Mouse (Mus musculus): ENCODE data around the gene Sav1.
A peak's percentile ranks its signal among the peaks of the same experiment; 100 is the strongest.

Sav1 gene

DNA sequence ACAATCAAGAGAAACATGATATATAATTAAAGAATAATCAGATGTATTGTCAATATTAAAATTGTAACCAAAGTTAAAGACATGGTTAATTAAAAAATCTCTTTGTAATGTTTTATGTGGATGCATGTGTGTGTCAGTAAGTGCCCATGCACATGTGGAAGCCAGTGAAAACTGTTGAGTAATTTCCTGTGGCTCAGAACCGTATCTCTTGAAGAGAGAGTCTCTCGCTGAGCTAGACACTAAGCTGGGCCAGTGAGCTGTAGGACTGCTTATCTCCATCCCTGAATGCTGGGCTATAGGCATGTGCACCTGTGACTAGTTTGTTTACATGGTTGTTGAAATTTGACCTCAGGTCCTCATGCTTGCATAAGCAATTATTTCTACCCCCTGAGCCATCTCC is 29.4 kb downstream of the Sav1 start:
- DNase-seq (ENCODE audit: low spot score in 2 of 2) = no peak

DNA sequence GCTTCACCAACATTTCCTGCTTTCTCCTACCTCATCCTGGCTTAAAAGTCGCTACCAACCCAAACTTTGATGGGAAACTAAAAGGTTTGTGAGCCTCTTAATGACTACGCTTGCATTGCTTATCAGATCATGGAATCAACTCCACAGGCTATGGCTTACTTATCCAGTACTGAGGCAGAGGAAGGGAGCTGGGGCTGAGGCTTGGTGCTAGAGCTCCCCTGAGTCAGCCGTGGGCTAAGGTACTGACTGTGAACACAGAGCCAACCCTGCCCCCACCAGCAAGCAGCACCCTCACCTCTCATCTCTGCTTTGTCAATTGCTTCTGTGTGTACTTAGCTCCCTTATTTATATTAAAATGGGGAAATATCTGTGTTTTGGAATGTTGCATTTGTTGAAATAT is 39.3 kb downstream of the Sav1 start:
- DNase-seq (ENCODE audit: low spot score in 2 of 2) = no peak

DNA sequence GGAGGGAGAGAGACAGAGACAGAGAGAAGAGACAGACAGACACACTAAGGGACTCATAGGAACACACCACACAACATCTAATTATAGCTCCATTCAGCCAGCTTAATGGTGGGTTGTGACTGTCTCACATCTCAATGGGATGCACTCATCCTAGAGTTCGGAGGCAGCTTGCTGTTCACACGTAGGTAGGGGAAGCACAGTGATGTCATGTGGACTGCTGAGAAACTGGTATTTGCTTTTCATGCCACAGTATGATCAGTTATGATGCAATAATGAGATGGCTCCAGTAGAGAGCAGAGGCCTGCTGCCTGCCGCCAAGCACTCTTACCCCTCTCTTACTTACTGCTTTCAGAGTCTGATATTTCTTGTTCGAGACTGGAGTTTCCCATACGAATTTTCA is 40.9 kb downstream of the Sav1 start:
- DNase-seq (ENCODE audit: low spot score in 2 of 2) = no peak

DNA sequence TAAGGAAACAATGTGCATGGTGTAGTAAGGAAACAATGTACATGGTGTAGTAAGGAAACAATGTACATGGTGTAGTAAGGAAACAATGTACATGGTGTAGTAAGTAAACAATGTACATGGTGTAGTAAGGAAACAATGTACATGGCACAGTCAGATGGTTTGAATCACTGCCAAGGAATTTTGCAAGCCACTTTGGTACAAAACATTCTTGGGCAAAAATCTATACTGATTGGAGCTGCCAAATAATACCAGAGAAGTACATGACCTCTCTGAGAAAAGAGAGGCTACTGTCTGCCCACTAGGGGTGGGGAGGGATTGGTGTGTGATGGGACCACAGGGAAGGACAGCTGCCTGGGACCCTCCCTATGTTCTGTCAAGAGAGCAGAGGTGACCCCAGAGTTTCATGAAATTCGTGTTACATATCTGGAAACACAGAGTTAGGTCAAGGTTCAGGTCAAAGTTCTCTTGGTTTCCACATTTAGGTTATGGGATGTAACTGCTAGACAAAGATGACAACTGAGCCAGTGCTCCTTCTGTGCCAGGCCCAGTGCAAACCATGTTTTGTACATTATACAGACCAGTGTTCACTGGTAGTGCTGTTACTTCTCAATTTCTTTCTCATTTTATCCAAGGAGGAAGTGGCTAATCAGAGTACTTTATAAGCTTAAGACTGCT is 45.0 kb downstream of the Sav1 start:
- no peak for DNase-seq (ENCODE audit: low spot score in 2 of 2)

DNA sequence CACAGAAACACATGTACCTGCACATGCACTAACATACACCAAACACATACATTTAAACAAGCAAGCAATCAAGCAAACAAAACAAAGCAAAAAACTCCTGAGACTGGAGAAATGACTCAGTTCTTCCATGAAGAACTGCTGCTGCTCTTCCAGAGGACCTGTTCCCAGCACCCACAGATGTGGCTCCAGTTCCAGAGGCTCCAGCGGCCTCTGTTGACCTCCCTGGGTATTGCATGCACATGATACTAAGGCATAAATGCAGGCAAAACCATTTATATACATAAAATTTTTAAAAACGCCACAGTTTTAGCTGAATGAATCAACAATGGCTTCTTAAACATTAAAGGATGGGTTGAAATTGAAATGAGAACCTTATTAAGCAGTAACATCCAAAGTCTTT is 47.5 kb downstream of the Sav1 start:
- DNase-seq (ENCODE audit: low spot score in 2 of 2) = no peak

DNA sequence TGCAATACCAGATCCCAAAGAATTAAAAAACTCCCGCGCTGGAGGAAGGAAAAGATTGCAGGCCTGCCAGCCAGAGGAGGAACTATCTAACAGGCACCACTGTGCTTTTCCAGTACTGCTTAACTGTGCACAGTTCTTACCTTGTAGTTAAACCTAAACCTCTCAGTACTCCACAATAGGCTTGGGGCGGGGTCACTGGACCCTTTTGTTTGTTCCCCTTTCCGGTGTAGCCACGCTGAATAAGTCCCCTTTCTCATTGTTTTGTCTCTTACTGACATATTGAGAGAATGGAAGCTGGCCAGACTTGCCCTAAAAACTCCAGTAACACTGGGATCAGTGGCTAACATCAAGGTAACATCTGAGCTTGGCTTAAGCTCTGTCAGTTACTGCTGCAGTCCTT is 49.1 kb downstream of the Sav1 start:
- DNase-seq (ENCODE audit: low spot score in 2 of 2) = no peak

DNA sequence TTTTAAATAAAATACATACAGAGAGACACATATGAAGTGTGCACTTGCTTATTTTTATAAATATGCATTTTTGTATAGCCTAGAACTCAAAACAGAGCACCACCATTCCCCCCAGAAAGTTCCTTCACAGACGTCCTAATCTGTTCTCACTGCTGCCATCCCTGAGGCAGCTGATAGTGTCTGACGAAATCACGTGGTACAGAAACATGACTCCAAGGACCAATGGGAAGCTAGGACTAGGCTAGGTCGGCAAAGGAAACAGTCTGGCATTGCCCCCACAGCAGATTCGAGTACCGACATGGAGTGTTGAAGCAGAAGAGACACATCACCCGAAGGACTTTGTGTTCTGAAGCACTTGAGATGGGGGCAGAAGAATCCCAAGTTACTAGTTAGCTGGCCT is 60.1 kb downstream of the Sav1 start:
- no peak for DNase-seq (ENCODE audit: low spot score in 2 of 2)

DNA sequence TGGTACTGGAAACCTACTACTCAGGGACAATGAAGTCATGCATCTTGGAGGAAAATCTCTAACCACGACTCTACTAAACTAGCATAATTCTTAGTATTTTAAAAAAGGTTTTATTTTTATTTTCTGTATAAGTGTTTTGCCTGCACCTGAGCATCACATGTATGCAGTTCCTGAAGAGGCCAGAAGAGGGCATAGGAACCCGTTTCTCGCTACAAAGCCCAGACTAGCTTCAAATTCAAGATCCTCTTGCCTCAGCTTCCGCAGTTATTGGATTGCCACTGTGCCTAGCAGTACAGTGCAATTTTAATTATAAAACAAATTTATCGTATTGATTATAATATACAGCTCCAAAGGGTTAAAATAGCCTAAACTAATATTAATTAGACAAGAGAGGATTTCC is 62.8 kb downstream of the Sav1 start:
- DNase-seq (ENCODE audit: low spot score in 2 of 2) = peak in 1 of 2 experiments; percentile 29

DNA sequence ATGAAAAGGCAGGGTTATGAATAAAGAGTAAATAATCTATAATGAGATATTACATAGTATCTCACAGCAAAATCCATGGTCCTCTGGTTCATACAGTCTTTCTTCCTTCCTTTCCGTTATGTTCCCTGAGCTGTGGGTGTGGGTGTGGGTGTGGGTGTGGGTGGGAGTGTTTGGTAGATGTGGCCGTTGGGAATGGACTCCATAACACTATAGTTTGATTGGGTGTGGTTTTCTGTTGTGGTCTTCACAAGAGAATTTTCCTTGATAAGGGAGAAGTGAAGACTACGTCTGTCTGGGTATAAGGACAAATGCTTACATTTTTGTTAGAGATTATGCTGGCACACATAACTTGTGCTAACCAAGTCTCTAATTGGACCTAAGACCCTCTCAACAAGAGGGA is 63.2 kb downstream of the Sav1 start:
- DNase-seq (ENCODE audit: low spot score in 2 of 2) = no peak

DNA sequence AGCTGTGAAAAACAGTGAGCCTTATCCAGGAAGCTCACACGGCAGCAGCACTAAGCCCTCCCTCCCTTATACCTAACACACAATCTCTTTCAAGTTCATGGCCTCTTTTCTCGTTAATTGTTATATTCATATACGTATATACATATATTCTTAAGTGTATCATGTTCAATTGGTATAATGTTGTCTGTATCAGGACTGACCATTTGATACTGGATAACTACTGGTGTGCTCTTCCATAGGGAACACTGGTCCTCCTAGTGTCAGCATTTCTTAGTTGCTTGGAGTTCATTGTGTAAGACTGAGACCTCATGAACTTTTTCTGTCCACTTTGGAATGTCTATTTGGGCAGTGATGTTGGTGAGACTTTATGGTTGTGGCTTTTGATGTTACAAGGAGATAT is 63.7 kb downstream of the Sav1 start:
- DNase-seq (ENCODE audit: low spot score in 2 of 2) = no peak

DNA sequence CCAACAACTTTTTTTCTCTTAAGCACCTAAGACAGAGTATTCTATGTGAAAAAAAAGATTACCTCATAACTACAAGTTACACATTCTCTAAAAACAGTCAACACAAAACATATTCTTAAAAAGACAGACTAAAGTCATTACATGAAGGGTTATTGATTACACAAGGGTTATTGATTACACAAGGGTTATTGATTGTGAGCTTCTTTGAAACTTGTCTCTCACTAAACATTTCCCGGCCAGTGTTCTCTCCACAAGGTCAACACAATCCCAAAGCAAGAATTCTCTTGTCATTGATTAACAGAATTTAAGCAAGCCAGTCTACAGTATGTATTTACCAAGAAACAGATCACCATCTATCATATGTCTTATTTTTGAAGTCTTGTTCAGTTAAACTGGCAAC is 64.7 kb downstream of the Sav1 start:
- no peak for DNase-seq (ENCODE audit: low spot score in 2 of 2)

DNA sequence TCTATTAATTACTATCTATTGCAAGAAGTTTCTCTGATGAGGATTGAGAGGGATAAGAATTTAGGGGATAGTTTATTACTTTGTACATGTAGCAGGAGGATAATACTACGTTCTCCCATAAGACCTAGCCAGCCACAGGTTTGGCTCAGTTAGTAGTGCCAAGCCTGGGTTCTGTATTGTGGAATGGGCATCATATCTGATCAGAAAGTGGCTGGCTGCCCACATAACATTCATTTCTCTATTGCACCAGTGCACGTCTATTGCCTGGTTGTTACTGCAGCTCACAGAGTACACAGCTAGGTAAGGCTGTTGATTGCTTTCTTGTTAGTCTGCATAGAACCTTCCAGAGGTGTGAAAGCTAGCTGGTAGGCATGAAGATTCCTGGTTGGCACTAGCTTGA is 68.9 kb downstream of the Sav1 start:
- DNase-seq (ENCODE audit: low spot score in 2 of 2) = no peak

Data from frontal cortex, postnatal 36 days (tissue).